Mouse (Mus musculus) CH12F3 (cell line): ENCODE measurements around the gene Abr.

Source experiments
- in situ Hi-C: fragments of 300-500 bp; cut with MboI; formaldehyde crosslinking; loops from 2 replicates; pipeline ENCODE4 v1.14.3; 2020; ENCODE audit warnings: low sequenced_read_pairs

Abr gene

GRCm38 (mm10) chr11:76624071-76624470 is 2.0 kb upstream of the Abr start:
- in situ Hi-C loops: no loop called here

DNA sequence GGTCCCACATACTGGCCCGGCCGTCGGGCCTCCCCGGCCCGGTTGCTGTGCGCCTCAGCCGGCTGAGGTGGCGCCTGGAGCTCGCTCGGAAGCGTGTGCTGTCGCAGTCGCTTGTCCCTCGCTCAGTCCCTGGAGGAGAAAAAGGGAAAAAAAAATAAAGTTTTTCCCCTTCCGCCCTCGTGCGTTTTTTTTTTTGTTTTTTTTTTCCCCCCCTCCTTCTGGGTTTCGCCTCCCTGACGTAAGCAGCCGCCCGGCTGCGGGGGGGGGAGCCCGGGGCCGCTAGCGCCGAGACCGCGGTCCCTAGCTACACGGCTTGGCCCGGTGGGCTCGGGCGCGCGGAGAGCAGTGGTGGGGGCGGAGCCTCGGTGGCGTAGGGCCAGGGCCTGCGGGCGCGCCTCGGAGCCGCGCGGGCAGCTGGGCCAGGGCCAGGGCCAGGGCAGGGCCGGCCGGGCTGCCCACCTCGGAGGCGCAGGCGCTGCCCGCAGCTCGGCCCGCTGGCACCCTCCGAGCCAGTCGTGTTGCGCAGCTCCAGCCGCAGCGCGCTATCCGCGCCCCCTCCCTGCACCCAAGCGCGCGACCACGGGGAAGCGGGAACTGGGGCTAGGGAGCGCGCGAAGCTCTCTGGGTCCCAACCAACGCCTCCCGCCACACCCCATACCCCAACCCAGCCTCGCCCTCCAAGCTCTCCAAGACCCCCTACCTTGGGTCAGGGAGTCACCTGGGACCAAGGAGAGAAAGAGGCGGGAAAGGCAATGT is 1.3 kb upstream of the Abr start:
- in situ Hi-C loops: no loop called here

DNA sequence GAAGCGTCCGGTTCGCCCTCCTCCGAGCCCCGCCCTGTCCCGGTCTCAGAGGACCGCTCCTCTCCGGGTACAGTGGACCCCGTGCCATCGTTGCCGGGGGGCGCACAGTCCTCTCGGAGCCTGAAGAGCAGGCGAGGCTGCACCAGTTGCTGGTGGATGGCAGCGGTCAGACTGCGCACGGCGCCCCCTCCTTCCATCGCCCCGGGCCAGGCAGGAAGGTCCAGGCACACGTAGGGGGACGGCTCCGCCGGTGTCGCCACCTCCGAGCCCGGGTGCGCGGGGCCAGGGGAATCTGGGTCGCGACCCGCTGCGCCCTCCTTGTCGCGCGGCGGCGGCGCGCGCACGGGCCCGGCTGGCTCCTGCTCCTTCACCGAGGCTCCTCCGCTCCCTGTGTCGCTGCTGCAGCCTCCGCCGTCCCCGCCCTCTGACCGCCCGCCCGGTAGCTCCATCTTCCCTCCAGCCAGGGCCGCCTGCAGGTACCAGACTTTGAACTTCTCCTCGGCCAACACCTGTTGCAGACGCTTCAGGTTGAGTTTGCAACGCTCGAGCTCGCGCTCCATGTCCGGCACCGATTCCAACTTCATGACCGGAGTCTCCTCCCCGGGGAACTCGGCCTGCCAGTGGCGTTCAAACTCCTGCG is 572 bp upstream of the Abr start:
- in situ Hi-C loops: no loop called here

GRCm38 (mm10) chr11:76618134-76618533 is 4.0 kb downstream of the Abr start:
- in situ Hi-C loops: no loop called here

GRCm38 (mm10) chr11:76614246-76614645 is 7.9 kb downstream of the Abr start:
- in situ Hi-C loops: no loop called here

DNA sequence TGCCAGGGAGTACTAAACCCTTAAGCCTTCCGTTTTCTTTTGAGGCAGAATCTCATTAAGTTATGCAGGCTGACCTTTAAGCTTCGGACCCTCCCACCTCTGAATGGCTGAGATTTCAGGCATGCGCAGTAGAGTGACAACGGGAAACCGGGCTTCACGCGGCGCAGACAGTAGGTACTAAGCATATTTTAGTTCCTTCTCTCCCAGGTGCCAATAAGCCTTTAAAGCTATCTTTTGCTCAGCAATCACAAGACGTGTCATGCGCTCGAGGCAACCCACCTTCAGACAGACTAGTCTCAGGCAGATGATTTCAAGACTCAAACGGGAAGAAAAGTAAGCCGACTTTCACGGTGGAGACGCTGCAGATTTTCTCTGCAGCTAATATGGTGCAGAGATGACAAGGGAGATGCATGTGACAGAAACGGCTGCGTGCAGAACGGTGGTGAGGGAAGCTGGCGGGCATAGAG is 9.4 kb downstream of the Abr start:
- in situ Hi-C loops: no loop called here

GRCm38 (mm10) chr11:76610948-76611347 is 11.2 kb downstream of the Abr start:
- in situ Hi-C loops: no loop called here

DNA sequence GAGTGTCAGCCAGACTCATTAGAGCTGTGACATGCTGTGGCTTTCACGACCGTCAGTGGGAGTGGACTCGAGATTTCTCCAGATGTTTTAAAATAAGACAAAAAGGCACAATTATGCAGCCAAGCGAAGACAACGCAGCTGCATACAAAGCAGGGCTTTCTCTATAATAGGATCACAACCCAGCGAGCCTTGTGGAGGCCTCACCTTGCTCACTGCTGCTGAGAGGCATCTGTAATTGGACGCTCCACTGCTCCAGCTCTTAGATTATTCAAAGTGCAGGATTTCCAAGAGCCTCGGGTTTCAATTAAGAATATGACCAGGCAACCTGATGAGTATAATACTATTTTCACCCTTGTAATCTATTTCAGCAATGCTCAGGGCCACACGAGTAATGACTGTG is 15.6 kb downstream of the Abr start:
- in situ Hi-C loops: no loop called here

DNA sequence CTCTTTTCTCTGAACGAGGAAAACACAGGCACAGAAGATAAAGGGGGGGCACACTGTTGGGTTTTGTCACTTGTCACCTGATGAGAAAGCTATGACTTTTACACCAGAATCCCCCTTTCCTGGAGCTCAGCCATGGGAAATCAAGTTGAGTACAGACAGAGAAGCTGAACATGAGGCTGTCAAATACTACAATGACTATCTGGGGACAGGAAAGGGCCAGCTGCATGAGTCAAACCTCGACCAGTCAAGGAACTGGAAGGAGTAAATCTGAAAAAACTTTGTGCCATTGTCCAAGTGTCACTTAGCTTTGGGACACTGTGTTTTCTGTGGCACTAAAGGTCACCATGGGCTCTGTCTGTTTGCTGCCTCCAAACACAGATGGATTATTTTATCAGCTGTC is 22.9 kb downstream of the Abr start:
- in situ Hi-C loops: no loop called here

DNA sequence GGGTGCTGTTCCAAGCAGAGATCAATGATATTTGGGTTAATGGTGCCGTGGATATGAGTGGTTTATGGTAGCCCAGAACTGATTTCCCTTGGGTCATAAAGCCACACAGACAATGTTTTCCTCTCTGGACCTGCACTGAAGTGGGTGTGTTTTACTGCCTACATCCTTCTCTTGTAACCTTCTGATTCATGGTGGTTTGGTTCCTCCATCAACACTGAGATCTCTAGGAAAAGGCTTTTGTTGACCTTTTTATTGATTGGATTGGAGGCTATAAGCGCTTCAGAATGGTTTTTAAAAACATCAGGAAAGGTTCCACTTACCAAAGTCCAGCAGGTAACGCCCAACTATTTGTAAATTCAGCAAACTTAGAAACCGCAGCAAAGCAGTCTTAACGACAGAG is 23.4 kb downstream of the Abr start:
- in situ Hi-C loops: no loop called here

DNA sequence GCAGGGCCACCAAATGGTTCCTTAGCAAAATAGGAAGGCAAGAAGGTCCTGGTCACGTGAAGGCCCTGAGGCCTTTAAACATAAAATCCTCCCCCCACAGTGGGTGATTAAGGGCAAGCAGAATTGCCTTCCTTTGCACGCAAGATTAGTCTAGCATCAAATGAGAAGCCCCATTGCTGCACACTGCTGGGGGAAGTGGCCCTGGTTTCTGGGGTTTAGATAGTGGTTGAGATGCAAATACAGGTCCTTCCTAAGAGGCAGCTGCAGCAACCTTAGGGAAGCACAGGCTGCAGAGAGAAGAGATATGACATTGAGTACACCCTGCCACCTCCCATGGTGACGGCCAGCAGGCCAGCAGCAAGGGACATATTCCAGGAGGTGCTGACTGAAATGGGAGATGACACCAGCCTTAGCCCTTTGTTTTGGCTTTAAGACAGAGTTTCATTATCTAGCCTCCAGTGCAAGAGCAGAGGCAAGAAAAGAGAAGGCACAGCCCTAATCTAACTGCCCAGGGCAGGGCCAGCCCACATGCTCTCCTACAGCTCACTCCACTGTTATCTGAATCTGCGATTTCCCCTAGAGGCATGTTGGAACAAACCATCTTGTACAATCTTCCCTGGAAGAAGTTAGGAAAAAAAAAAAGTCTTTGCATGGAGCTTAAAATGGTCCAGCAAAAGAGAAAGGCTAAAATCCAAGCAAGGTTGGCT is 28.3 kb downstream of the Abr start:
- in situ Hi-C loops: no loop called here

- in situ Hi-C loops: no loop called here
These were observed 32.4 kb downstream of the Abr start for GRCm38 (mm10) chr11:76589746-76590145.

DNA sequence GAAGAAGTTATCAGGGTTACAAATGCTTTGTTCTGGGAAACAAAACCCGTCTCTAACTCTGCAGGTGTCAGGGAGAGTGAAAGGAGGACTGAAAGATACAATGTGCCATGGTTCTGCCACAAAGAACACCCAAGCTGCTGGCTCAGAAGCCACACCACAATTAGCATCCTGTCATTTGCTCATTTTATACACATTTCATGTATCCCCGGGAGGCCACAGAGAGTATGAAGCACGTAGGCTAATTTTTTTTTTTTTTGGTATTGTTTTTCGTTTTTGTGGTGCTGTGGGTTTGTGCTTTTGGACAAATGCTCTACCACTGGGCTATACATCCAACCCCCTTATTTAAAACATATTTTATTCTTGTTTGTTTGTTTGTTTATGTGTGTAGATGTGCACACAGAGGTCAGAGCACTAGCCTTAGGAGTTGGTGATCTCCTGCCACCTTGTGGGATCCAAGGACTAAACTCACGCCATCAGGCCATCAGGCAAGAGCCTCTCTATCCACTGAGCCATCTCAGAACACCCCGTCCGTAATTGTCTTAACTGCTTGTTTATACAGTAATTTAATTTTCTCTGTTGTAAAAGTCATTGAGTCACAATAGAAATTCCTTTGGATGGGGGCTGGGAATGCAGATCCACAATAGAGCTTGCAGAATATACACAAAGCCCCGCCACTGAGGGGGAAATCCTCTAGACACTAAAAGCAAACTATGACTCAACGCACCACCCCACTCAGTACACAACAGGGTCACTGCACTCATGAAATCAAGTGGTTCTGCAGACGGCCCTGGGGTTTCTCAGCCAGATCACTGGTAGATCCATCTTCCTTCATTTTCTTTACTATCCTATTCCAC is 33.3 kb downstream of the Abr start:
- in situ Hi-C loops: no loop called here

DNA sequence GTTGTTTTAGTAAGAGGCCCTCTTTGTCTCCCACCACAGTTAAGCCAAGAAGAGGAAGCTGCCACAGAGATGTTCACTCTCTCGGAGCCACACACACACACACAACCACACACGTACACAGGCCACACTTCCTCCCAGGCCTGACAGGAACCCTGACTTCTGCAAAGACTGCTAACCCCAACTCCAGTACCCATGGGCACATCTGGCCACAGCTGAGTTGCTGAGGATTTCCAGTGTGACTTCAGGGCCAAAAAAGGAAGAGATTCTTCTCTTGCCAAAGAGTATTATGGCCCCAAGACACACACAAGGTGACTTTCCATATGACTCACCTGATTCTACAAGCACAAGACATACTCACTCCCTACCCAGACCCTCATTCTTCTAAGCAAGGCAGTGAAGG is 34.1 kb downstream of the Abr start:
- in situ Hi-C loops: no loop called here

DNA sequence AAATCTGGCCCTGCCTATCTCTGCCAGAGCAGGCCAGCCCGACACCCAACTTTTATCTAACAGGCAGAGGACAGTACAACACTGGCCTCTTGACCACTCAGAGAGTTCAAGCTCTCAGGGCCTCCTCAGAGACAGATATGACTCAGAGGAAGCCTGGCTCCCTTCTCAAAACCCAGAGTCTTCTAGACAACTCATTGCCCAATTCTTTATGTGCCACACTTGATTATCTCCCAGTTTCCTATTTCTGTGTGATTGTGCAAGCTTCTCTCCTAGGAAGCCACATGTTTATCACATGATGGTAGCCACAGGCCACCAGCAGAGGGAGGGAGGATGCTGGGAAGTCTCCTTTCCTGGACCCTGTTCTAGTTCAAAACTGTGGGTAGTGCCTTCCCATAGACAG is 34.8 kb downstream of the Abr start:
- in situ Hi-C loops: no loop called here

- in situ Hi-C loops: no loop called here
These were observed 36.0 kb downstream of the Abr start for GRCm38 (mm10) chr11:76586119-76586518.

DNA sequence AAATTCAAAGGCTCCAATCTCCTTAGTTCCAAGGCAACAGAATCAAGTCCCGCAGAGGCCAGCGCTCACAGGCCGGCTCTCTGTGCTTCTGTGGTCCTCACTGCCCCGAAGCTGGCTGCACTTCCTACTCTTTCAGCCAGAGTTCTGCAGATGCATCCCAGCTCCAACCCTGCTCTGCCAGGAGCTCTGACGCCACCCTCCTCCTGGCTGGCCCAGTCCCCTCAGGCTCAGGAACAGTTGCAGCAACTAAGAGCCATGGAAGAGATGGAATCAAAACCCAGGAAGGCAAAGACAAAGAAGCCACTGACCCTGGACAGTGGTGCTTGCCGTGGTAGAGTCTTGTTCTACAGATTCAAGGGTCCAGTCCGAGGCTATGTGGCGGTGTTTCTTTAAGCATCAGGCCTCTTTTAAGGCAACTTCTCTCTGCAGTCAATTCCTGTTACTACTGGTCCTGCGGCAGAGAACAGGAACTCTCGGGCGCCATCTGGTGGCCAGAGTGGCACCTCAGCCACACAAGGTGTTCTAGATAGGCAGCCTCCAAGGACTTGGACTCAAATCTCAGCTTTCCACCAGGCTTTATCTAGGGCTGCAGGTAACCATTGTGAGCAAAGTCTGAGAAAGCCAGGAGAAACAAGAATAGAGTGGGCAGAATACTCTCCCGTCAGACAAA is 44.4 kb downstream of the Abr start:
- in situ Hi-C loops: no loop called here

- in situ Hi-C loops: loop anchor here (5.0 kb wide), 1 partner anchor 46 kb away; no protein-coding TSS in a partner anchor
These were observed 49.2 kb downstream of the Abr start for GRCm38 (mm10) chr11:76572820-76573385.

GRCm38 (mm10) chr11:76571613-76571929 is 50.5 kb downstream of the Abr start:
- in situ Hi-C loops: loop anchor here (5.0 kb wide), 1 partner anchor 44 kb away; no protein-coding TSS in a partner anchor
